Mouse (Mus musculus) lung, postnatal 0 days (tissue): Measurements from ENCODE around the gene Med24.

Experiments
- CTCF ChIP-seq: IDR thresholded peaks from 2 replicates; pipeline ENCODE4 v1.5.1; 2016; ENCODE audit warnings: antibody characterized with exemption, mild to moderate bottlenecking
- EP300 ChIP-seq: IDR thresholded peaks from 2 replicates; pipeline ENCODE4 v1.6.1; 2016; ENCODE audit warnings: antibody characterized with exemption, mild to moderate bottlenecking, control low read depth

DNA sequence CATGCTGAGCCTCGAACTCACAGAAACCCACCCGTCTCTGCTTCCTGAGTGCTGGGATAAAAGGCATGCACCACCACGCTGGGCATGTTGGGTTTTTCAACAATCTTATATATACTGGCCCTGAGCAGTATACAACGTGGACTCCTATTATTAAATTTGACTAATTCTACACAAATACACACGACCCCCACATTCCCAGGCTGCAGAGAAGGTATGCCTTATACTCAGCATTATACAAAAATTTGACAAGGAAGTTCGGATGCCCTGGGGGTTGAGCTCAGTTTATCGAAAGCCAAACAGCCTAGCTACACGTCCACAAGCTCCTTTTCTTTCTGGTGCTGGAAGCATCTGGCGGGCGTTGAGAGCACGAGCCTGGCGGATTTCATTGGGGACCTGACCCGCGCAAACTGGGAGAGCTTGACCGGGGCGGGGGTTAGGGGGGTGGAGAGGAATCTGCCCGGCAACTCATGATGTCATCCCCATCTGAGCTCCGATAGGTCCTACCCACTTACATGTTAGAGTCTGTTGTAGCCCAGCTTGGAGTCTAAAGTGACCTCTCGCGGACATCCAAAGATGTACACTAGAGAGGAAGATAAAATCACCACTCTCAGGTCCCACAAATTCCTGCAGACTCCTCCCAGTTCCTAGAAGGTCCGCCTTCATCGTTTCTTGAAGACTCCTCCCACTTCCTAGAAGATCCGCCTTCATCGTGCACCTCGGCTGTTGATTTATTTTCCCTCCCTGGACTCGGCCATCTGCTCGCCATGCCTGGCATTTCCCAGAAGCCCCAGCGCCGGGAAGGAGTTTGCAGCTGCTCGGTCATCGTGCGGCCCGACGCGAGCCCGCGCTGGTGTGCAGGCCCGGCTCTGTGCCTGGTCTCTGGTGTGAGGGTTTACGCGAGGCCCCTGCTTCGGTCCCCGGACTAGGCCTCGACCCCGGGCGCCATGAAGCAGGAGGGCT is 47.2 kb downstream of the Med24 start, which contains the start of gene Psmd3:
- TF ChIP-seq CTCF (peak; percentile 66), EP300 (peak; percentile 79)
